Mouse (Mus musculus): ENCODE measurements around the gene Tas2r136.

Gene Tas2r136

DNA sequence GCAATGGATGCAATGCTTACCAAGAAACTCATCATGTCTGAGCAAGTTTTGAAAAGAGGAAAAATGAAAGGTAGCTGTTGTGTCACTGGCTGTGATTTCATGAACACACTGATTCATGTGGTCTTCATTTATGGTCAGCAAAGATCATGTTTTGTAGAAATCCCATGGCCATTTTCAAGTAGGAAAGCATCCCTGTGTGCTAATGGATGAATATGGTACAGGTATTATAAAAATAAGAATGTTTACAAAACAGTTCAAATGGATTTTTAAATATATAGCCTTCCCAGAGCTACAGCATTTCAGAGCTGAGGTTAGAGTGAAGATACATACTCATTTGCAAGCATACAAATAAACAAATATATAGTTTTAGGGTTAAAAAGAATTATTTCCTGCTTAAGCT, at the start of gene Tas2r136:
Tas2r136 (minus strand) TSS at position 101 of the 400 bp plus-strand sequence.
- no peak for DNase-seq

DNA sequence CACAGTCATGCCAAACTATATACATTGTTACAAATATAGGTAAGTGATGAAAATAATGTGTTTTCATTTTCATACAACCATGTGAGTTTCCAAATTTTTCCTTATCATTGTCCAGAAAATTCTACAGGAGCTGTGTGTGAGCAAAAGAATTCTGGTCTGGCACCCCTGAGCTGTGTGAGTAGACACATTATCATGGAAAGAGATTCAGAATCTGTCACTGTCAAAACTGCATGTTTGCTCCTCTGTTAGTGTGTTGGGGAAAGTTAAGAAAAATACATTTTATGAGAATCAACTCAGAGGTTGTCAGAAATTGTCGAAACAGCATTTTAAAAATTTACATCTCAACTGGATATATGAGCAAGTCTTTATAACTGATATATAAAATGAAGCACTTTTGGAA, 24.6 kb upstream of the Tas2r136 start, which contains the start of gene Tas2r117:
Tas2r117 (plus strand) TSS at position 301 of the 400 bp plus-strand sequence.
- no peak for DNase-seq

DNA sequence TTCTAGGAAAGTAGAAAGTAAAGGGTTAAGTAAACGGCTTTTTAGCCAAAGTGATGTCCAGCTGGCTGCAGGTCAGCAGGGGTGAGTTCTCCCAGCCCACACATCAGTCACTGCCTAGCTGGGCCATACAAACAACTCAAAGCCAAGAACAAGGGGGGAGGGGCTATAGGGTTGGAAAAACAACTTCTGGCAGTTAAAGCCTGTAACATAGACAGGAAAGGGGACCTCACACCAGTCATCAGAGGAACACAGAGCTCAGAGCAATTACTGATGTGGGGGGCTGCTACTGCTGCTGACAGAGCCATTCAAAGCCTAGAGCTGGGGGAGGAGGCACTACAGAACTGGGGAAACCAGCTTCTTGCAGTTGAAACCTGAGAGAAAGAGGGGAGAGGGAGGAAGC, 17.4 kb upstream of the Tas2r136 start:
- no peak for DNase-seq

GRCm38 (mm10) chr6:132761831-132762230, 16.1 kb downstream of the Tas2r136 start, which contains the start of gene Tas2r102:
TSS of gene Tas2r102 (plus strand) at chr6:132762131.
- no peak for DNase-seq

DNA sequence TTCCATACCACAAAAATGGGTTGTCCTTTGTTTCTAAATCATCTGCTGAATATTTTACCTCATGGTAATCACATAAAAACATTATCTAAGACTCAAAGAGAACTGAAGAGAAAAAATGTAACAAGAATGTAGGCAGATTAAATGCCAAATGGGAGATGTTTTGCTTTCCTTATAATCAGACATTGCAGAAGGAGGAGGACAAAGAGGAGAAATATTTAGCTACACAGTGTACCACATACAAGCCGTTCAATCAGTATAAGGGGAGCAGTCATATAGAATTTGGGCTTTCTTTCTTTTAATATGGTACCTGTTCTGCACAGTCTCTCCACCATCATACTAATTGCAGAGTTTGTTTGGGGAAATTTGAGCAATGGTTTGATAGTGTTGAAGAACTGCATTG, 23.5 kb downstream of the Tas2r136 start, which contains the start of gene Tas2r124:
Tas2r124 (plus strand) TSS at position 301 of the 400 bp plus-strand sequence.
- no peak for DNase-seq

DNA sequence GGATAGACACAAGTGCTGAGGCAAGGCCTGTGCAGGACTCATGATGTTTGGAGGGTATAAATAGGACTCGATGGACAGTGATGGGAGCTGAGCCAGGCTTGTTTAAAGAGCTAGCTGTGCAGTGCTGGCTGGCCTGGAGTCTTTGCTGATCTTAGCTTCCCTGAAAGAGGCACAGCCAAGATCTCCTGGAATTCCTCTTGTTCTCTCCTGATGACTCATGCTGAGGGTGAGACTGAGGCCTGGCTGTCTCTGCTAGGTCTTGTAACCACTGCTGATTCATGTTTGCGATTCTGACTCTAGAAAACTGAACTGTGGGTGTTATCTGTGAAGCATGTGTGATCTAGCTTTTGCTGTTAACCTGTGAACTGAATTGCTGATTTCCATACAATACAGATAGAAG, 27.8 kb downstream of the Tas2r136 start:
- no peak for DNase-seq

DNA sequence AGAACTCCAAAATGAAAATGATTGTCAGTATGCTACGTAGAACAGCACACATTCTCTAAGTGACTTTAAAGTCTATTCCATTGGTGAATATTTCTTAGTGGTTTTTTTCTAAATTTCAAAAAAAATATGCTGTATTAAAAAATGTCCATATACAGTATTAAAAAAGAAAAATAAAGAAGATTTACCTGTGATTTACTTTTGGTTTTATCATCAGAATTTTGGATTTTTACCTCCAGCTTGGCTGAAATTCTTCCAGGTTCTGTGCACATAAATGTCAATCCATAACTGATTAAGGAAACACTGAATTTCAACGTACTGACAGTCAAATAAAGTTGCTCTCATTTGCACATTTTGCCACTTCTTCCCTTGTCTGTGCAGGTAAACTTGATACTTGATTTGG, 40.0 kb downstream of the Tas2r136 start, which contains the start of gene Tas2r115:
Tas2r115 (minus strand) TSS at position 101 of the 400 bp plus-strand sequence.
- no peak for DNase-seq
